Mouse (Mus musculus): Measurements from ENCODE around the gene Ydjc. TPM values are rescaled to one million over a fixed set of nuclear protein-coding genes. Genes with fewer than 3 reads are reported as not detected.

Gene Ydjc
- 27.1 and 39.3 TPM in 2 replicates for polyA plus RNA-seq (2012; rRNA removed)

DNA sequence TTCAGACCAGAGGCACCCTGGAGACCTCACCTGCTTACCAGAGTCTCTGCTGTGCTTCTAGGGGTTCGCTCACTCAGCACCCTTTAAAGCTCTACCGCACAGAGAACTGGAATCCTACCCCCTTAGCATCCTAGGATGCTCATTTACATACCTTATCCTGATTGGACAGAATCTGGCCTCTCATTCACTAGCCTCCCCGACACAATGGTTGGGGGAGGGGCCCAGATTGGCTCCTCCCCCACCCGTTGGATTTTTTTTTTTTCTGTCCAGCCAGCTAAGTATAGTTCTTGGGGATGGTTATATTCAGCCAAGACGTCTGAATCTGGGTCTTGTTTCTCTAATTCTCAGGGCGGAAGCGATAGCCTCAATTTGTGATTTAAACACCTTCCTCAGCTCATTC, at the start of gene Ydjc:
Gene Ydjc, plus strand, starts transcription at position 283 of the 400 bp plus-strand sequence.

DNA sequence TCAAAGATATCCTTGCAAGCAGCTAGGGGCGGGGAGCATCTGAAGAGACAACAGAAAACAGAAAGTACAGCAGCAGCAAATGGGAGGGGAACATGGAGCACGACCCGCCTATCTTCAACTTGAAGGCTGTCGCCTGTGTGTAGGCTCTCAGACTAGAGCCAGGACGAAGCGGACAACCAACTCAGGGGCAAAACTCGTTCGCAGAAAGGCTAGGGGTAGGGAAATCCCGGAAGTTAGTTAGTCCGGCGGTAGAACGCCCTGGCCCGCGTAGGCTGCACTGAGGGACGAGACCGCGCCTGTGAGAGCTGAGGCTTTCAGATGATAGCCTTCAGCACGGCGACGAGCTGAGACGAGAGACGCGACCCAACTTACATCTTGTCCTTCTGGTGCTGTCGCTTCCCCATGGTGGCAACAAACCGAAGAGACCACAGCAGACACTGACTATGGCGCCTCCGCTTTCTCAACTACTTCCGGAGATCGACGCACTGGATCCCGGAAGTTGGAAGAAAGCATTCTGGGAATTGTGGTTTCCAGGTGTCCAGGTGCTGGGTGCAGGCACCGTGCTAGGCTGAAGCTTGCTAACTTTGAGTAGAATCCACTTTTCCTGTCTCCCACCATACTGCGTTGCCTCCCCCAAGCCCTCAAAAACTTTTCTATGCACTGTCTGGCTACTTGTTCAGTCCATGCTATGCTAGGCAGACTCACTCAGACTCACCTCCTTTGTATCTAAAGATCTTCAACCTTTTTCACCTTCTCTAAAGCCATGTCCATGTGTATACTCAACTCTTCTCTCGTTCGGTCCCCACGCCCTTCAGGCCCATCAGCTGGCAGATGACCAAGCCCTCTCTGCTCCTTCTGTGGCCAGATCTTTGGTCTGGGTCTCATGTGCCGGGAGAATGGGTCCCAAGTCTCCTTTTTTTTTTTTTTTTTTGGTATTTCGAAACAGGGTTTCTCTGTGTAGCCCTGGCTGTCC, 33.4 kb upstream of the Ydjc start, which contains the start of gene Ppil2:
Gene Ppil2, minus strand, starts transcription at position 487 of the 973 bp plus-strand sequence.

DNA sequence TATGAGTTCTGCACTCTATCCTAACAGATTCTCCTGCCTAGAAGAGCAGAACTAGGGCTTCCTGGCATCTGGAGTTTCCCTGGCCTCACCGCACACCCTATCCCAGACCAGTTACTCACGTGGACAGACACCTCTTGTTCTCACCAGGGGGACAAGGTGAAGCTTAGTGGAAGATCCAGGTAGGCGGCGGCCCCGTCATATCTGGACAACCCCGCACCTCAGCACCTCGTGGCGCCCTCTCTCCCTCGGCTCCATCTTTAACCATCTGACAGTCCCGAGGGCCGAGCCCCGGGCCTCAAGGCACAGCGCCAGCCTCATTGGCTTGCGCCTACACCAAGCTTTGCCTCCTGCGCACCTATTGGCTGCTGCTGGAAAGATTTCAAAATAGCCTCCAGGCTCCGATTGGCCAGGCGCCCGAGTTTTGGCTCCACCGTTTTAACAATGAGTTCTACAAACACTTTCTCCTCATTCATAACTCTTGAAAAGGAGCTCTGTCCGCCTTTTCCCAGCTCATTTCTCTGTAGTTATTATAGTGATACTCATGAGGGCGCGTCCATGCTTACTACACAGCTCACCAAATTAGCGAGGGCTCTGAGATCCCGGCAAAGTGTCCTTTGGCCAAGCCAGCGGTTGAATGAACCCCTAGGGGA, 19.4 kb upstream of the Ydjc start, which contains the start of gene 2610318N02Rik:
Gene 2610318N02Rik, minus strand, starts transcription at position 297 of the 650 bp plus-strand sequence.

DNA sequence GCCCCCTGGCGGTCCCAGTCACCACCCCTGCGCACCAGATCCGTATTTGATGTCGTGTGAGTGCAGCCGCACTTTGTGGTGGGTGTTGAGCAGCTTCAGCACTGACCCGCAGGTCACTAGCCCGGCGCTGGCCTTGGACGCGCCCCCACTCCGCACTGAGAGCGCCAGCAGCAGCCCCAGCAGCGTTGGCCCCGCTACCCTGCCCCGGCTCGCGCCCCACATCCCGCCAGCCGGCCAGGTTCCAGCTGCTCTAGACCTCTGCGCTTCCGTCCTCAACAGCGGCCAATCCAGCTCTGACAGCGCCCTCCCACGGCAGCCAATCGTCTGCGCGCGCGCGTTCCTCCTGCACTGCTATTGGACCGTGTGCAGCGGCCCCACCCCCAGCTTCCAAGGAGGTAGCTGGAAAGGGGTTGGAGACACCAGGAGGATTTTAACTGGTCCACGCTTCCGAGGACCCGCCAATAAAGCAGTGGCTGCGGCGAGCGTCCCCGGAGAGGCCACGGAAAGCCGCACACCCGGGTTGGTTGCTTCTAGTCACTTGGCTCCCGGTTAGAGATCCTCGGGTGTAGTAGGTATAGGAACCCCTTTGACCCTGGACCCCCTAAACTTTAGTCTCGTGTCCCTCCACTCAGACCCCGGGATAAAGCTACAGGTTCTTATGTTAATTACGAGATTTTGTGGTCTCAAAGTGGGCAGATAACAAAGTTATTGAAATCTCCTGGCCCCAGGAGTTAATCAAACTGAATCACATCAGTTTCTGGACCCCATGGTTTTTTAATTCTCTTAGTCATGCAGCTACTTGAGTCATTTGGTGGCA, 12.1 kb upstream of the Ydjc start, which contains the start of gene Sdf2l1:
Gene Sdf2l1, minus strand, starts transcription at position 295 of the 817 bp plus-strand sequence.

DNA sequence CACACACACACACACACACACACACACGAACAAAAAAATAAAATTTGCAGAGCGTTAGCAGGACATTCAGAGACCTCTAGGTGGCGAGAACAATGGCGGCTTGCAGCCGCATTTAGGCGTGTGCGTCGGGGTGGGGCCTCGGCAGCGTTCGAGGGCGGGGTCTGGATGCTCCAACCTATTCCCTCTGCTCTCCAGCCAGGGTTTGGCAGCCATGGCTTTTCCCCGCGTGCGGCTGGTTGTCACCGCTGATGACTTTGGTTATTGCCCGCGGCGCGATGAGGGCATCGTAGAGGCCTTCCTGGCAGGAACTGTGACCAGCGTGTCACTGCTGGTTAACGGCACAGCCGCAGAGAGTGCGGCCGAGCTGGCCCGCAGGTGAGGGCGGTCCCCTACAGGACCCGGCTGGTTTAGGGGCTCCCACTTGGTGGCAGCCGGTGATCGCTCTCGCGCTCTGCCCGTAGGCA, 2.4 kb downstream of the Ydjc start, which contains the start of gene Ccdc116:
Gene Ccdc116, minus strand, starts transcription at position 458 of the 464 bp plus-strand sequence.

DNA sequence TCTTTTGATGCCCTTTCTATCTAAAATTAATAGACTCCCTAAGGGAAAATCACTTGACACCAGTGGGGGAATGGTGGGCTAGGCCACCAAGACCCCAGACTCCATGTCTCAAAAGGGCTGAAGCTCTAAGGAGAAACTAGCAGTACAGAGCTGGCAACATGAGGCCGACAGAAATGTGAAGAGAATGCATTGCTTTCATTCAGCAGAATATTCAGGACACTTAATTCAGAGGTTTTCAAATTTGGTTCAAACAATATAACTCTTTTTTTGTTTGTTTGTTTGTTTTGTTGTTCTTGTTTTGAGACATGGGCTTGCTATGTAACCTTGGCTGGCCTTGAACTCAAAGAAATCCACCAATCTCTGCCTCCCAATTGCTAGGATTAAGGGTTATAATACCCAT, 58.1 kb downstream of the Ydjc start, which contains the start of gene Ube2l3:
Gene Ube2l3, minus strand, starts transcription at position 101 of the 400 bp plus-strand sequence.

DNA sequence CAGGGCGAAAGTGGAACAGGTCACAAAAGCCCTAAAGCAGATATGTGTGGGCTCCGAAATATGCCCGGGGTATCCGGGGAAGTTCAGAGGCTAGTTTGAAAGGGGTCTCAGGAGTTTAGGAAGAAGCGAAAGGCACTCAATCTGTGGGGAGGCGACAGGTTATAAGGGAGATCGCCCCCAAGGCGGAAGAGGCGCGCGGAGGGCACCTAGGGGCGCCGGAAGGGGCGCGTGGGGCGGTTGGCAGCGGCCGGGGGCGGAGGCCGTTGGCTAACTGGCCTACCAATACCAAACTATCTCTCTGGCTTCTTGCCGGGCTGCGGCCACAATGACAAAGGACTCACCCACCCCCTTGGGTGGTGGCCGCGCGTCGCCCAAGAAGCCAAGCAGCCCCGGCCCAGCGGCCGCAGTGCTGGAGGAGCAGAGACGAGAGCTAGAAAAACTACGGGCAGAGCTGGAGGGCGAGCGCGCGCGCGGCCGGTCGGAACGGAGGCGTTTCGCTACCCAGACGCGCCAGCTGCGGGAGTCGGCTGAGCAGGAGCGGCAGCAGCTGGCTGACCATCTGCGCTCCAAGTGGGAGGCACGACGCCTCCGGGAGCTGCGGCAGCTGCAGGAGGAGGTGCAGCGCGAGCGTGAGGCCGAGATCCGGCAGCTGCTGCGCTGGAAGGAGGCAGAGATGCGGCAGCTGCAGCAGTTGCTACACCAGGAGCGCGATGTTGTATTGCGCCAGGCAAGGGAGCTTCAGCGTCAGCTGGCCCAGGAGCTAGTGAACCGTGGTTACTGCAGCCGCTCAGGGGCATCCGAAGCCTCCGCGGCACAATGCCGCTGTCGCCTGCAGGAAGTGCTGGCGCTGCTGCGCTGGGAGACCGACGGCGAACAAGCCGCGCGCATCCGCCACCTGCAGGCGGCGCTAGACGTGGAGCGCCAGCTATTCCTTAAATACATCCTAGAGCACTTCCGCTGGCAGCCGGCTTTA, 64.3 kb downstream of the Ydjc start, which contains the start of gene Rimbp3:
Gene Rimbp3, plus strand, starts transcription at position 215 of the 973 bp plus-strand sequence.

Other genes starting within 250 kb of the Ydjc start
- gene Ppm1f, start 248.2 kb upstream of the Ydjc start, polyA plus RNA-seq (2012; rRNA removed) = 19.4 and 22.2 TPM in 2 replicates
- 75.4 and 80.2 TPM in 2 replicates for gene Mapk1, start 161.2 kb upstream of the Ydjc start, polyA plus RNA-seq (2012; rRNA removed)
- 8.8 and 10.2 TPM in 2 replicates for gene Ypel1, start 74.9 kb upstream of the Ydjc start, polyA plus RNA-seq (2012; rRNA removed)
- 98.1 and 102 TPM in 2 replicates for gene Ppil2, start 33.4 kb upstream of the Ydjc start, polyA plus RNA-seq (2012; rRNA removed)
- gene 2610318N02Rik, start 19.5 kb upstream of the Ydjc start, polyA plus RNA-seq (2012; rRNA removed) = 3.1 and 3.6 TPM in 2 replicates
- gene Sdf2l1, start 12.2 kb upstream of the Ydjc start, polyA plus RNA-seq (2012; rRNA removed) = 120 and 187 TPM in 2 replicates
- 1.2 and 1.8 TPM in 2 replicates for gene Ccdc116, start 2.6 kb downstream of the Ydjc start, polyA plus RNA-seq (2012; rRNA removed)
- 58.7 and 63.1 TPM in 2 replicates for gene Ube2l3, start 58.0 kb downstream of the Ydjc start, polyA plus RNA-seq (2012; rRNA removed)
- gene Rimbp3, start 64.0 kb downstream of the Ydjc start, polyA plus RNA-seq (2012; rRNA removed) = 0.12 and 0.17 TPM in 2 replicates
- 3.6 and 4.5 TPM in 2 replicates for gene Hic2, start 89.0 kb downstream of the Ydjc start, polyA plus RNA-seq (2012; rRNA removed)
- 33.0 and 34.8 TPM in 2 replicates for gene Tmem191c, start 131.5 kb downstream of the Ydjc start, polyA plus RNA-seq (2012; rRNA removed)
- 0.09 and 0.22 TPM in 2 replicates for gene Serpind1, start 186.8 kb downstream of the Ydjc start, polyA plus RNA-seq (2012; rRNA removed)

Data from ovary, adult 2 months (tissue).